Mouse (Mus musculus): ENCODE measurements around the gene Trak2. TPM values are rescaled to one million over a fixed set of nuclear protein-coding genes. Genes with fewer than 3 reads are reported as not detected.
"Not testable (repeated sequence)": the region's sequence is repeated elsewhere in the genome, so short reads cannot be mapped to it uniquely, and the experiment has no call there.

Gene Trak2
- total RNA-seq, 2 experiments from 2014 or later, result 110 to 113 TPM

- no peak for DNase-seq (ENCODE audit: low spot score in 2 of 2)
Observed at GRCm38 (mm10) chr1:58954578-58955410, 18.4 kb downstream of the Trak2 start.

GRCm38 (mm10) chr1:58953686-58954434, 19.4 kb downstream of the Trak2 start:
- no peak for DNase-seq (ENCODE audit: low spot score in 2 of 2)

GRCm38 (mm10) chr1:58952997-58953396, 20.2 kb downstream of the Trak2 start:
- DNase-seq (ENCODE audit: low spot score in 2 of 2), result no peak

- DNase-seq (ENCODE audit: low spot score in 2 of 2), result no peak
Observed at GRCm38 (mm10) chr1:58952526-58952925, 20.7 kb downstream of the Trak2 start.

- DNase-seq (ENCODE audit: low spot score in 2 of 2), result no peak
Observed at GRCm38 (mm10) chr1:58951841-58952240, 21.4 kb downstream of the Trak2 start.

- no peak for DNase-seq (ENCODE audit: low spot score in 2 of 2)
Observed at GRCm38 (mm10) chr1:58950899-58951648, 22.2 kb downstream of the Trak2 start.

- DNase-seq (ENCODE audit: low spot score in 2 of 2), result no peak
Observed at GRCm38 (mm10) chr1:58949561-58950106, 23.6 kb downstream of the Trak2 start.

- DNase-seq (ENCODE audit: low spot score in 2 of 2), result no peak
Observed at GRCm38 (mm10) chr1:58946718-58947117, 26.5 kb downstream of the Trak2 start.

- no peak for DNase-seq (ENCODE audit: low spot score in 2 of 2)
Observed at GRCm38 (mm10) chr1:58945960-58946670, 27.1 kb downstream of the Trak2 start.

GRCm38 (mm10) chr1:58945523-58945922, 27.7 kb downstream of the Trak2 start:
- DNase-seq (ENCODE audit: low spot score in 2 of 2), result no peak

- DNase-seq (ENCODE audit: low spot score in 2 of 2), result no peak
Observed at GRCm38 (mm10) chr1:58937606-58938099, 35.6 kb downstream of the Trak2 start.

GRCm38 (mm10) chr1:58936746-58937605, 36.3 kb downstream of the Trak2 start:
- no peak for DNase-seq (ENCODE audit: low spot score in 2 of 2)

- no peak for DNase-seq (ENCODE audit: low spot score in 2 of 2)
Observed at GRCm38 (mm10) chr1:58926664-58927063, 46.6 kb downstream of the Trak2 start.

GRCm38 (mm10) chr1:58917566-58917965, 55.7 kb downstream of the Trak2 start:
- DNase-seq (ENCODE audit: low spot score in 2 of 2), result no peak

- peak in 1 of 2 experiments; percentile 14 for DNase-seq (ENCODE audit: low spot score in 2 of 2)
Observed at GRCm38 (mm10) chr1:58909636-58910272, 63.5 kb downstream of the Trak2 start.

- no peak for DNase-seq (ENCODE audit: low spot score in 2 of 2)
Observed at GRCm38 (mm10) chr1:58903681-58904080, 69.5 kb downstream of the Trak2 start.

- DNase-seq (ENCODE audit: low spot score in 2 of 2), result peak; percentile 14 to 19
Observed at GRCm38 (mm10) chr1:58897561-58897960, 75.7 kb downstream of the Trak2 start.

GRCm38 (mm10) chr1:58892386-58892785, 80.8 kb downstream of the Trak2 start:
- DNase-seq (ENCODE audit: low spot score in 2 of 2), result not testable (repeated sequence)

Data from layer of hippocampus, adult 18-20 months (tissue).